Mouse (Mus musculus) embryonic facial prominence, embryonic 11.5 days (tissue): ENCODE measurements around the gene Lgals12. TPM values are rescaled to one million over a fixed set of nuclear protein-coding genes. Genes with fewer than 3 reads are reported as not detected.

Source experiments
- ATAC-seq: fragments of 200-750 bp; cut with Nextera tagmentation; replicated peaks from 2 replicates; pipeline ENCODE4 v1.8.0; 2017; ENCODE audit warnings: low read depth; ENCODE audit not compliant: insufficient number of reproducible peaks, low FRiP score, low TSS enrichment
- DNase-seq: peaks from one replicate; pipeline ENCODE4 v3.0.0-alpha.2; 2015; ENCODE audit warnings: low spot score
- H3K27ac ChIP-seq: fragments of 300-500 bp; sonication (generic); replicated peaks from 2 replicates; pipeline ENCODE4 v1.5.1; 2014; ENCODE audit warnings: mild to moderate bottlenecking, low read depth, low read length, control low read depth
- H3K27me3 ChIP-seq: fragments of 300-500 bp; sonication (generic); 2 replicates; pipeline ENCODE4 v1.6.1; 2014; ENCODE audit warnings: mild to moderate bottlenecking, low read length, moderate library complexity, mixed read lengths; ENCODE audit not compliant: control insufficient read depth, insufficient read depth
- H3K36me3 ChIP-seq: fragments of 300-500 bp; sonication (generic); replicated peaks from 2 replicates; pipeline ENCODE4 v1.6.1; 2014; ENCODE audit warnings: low read depth, mild to moderate bottlenecking, low read length, moderate library complexity, mixed read lengths; ENCODE audit not compliant: control insufficient read depth, insufficient read depth
- H3K4me1 ChIP-seq: fragments of 300-500 bp; sonication (generic); 2 replicates; pipeline ENCODE4 v1.6.1; 2014; ENCODE audit warnings: low read length, mixed read lengths; ENCODE audit not compliant: control insufficient read depth, insufficient read depth
- H3K4me2 ChIP-seq: fragments of 300-500 bp; sonication (generic); 2 replicates; pipeline ENCODE4 v1.6.1; 2014; ENCODE audit warnings: low read depth, mild to moderate bottlenecking, control low read depth, low read length, moderate library complexity
- H3K4me3 ChIP-seq: fragments of 300-500 bp; sonication (generic); 2 replicates; pipeline ENCODE4 v1.5.1; 2014; ENCODE audit warnings: low read depth, low read length, control low read depth
- H3K9ac ChIP-seq: fragments of 300-500 bp; sonication (generic); replicated peaks from 2 replicates; pipeline ENCODE4 v1.6.1; 2014; ENCODE audit warnings: mild to moderate bottlenecking, control low read depth, low read length
- H3K9me3 ChIP-seq: fragments of 300-500 bp; sonication (generic); replicated peaks from 2 replicates; pipeline ENCODE4 v1.6.1; 2016; ENCODE audit warnings: mild to moderate bottlenecking, low read length, inconsistent platforms, mixed read lengths; ENCODE audit not compliant: control insufficient read depth
- WGBS: fragments of 180-500 bp; shearing (Covaris S2); extraction: QIAGEN DNeasy Blood & Tissue Kit; methylation state at CpG from one replicate; pipeline ENCODE4 v1.1.7; 2014; 5-methylcytosine and 5-hydroxymethylcytosine counted together
- polyA plus RNA-seq: library from polyadenylated mRNA; unstranded; fragments of >200 nt; fragmentation: Nextera tagmentation; extraction: Ambion mirVana; gene quantifications from 2 replicates; pipeline ENCODE4 v1.2.1, GENCODE M21; 2014

Lgals12 gene
- polyA plus RNA-seq, 1 experiment from 2014 or later: 0.18 TPM

DNA sequence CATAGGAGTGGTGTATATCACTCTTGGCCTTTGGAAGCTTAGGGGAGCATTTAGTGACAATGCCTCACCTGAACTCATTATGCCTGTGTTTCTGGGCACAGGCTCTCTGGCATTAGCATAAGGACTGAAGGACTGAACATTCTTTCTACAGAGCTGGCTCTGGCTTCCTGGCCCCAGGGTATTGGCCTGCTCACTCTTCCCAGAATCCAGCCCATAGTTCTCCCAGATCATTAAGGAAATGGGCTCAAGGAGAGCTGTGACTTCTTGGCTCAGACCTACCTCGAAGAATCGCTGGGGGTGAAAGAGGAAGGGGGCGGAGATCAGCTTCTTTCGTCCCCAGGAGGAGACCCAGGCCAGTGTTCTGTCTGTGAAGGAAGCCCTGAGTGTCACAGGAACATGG lies 8.5 kb downstream of the Lgals12 start:
- Histone ChIP-seq H3K4me1 (no peaks in the 10 kb centered on the region), H3K36me3 (no peaks in the 10 kb centered on the region), H3K4me3 (no peak overlapping the region), H3K9me3 (no peaks in the 10 kb centered on the region), H3K27ac (no peak overlapping the region), H3K27me3 (no peaks in the 10 kb centered on the region), H3K9ac (no peak overlapping the region), H3K4me2 (no peak overlapping the region)
- no peak for ATAC-seq
- DNase-seq: no peak
- 47% methylated on average over 4 of the region's 4 CpGs for WGBS

DNA sequence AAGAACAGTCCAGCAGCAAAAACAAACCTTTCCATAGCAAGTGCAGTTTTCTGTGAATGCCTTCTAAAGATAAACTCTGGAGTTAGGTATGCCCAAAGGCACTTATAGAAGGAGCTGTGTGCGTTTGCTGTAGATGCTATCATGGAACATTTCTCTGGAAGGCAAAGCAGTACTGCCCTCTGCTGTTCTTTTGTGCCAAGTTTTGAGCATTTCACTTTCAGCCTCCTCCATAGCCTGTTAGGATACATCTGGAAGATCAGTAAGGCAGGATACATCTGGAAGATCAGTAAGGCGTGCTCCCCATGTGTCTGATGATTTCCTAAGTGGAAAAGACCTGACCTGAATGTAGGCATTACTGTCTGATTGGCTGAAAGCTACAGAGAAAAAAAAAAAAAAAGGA lies 11.5 kb downstream of the Lgals12 start:
- H3K9me3 ChIP-seq: no peaks in the 10 kb centered on the region
- H3K4me3 ChIP-seq: no peak overlapping the region
- H3K4me1 ChIP-seq: no peaks in the 10 kb centered on the region
- no peak overlapping the region for H3K27ac ChIP-seq
- H3K27me3 ChIP-seq: no peaks in the 10 kb centered on the region
- no peaks in the 10 kb centered on the region for H3K36me3 ChIP-seq
- DNase-seq (peak; percentile 78), ATAC-seq (no peak)
- H3K9ac ChIP-seq: no peak overlapping the region
- 19% methylated on average over 2 of the region's 2 CpGs for WGBS
- no peak overlapping the region for H3K4me2 ChIP-seq

DNA sequence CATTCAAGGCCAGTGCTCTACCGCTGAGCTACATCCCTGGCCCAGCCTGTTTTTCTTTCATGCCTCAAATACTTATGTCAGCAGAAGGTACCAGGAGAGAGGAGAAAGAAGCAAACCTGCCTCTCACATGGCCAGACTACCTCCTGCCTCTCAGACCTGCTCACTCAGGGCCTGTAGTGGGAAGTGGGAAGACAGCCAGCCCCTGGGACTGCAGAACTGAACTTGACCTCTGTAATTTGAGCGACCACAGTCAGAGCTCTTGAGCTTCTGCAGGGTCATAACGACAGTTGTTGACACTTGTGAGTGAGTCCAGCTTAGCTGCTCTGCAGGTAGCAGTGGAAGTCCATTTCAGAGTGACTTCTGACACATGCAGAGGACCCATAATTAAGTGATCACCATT lies 15.0 kb downstream of the Lgals12 start:
- ATAC-seq (no peak), DNase-seq (no peak)
- Histone ChIP-seq H3K4me2 (no peak overlapping the region), H3K27ac (no peak overlapping the region), H3K9me3 (no peaks in the 10 kb centered on the region), H3K36me3 (no peaks in the 10 kb centered on the region), H3K27me3 (no peaks in the 10 kb centered on the region), H3K4me1 (no peaks in the 10 kb centered on the region), H3K4me3 (no peak overlapping the region), H3K9ac (no peak overlapping the region)
- 44% methylated on average over 3 of the region's 3 CpGs for WGBS

DNA sequence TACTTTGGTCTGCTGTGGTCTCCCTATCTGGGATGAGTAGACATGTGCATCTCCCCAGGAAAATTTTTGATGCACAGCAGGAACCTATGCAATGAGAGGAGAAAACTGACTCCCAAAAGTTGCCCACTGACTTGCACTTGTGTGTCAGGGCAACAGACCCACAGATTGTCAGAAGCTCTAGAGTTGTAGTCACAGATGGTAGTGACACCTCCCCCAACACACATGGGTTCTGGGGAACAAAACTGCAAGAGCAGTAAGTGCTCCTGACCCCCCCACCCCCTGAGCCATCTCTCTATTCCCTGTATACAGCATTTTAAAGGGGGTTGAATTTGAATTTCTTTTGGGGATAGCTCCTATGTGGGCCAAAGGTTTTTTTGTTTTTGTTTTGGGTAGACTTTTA lies 16.2 kb downstream of the Lgals12 start:
- H3K4me1 ChIP-seq: no peaks in the 10 kb centered on the region
- H3K27me3 ChIP-seq: no peaks in the 10 kb centered on the region
- no peak overlapping the region for H3K4me2 ChIP-seq
- H3K36me3 ChIP-seq: no peaks in the 10 kb centered on the region
- no peak overlapping the region for H3K27ac ChIP-seq
- H3K9me3 ChIP-seq: no peaks in the 10 kb centered on the region
- no peak for ATAC-seq
- no peak overlapping the region for H3K9ac ChIP-seq
- no peak for DNase-seq
- H3K4me3 ChIP-seq: no peak overlapping the region

GRCm38 (mm10) chr19:7585764-7586163 lies 21.2 kb downstream of the Lgals12 start:
- Histone ChIP-seq H3K9me3 (no peaks in the 10 kb centered on the region), H3K4me2 (no peak overlapping the region), H3K9ac (no peak overlapping the region), H3K27me3 (no peaks in the 10 kb centered on the region), H3K27ac (no peak overlapping the region), H3K4me3 (no peak overlapping the region), H3K4me1 (no peaks in the 10 kb centered on the region), H3K36me3 (no peaks in the 10 kb centered on the region)
- DNase-seq (no peak), ATAC-seq (no peak)
- 93% methylated on average over 6 of the region's 6 CpGs for WGBS

GRCm38 (mm10) chr19:7585279-7585678 lies 21.7 kb downstream of the Lgals12 start:
- Histone ChIP-seq H3K36me3 (no peaks in the 10 kb centered on the region), H3K4me2 (no peak overlapping the region), H3K4me1 (no peaks in the 10 kb centered on the region), H3K9me3 (no peaks in the 10 kb centered on the region), H3K27me3 (no peaks in the 10 kb centered on the region), H3K9ac (no peak overlapping the region), H3K27ac (no peak overlapping the region), H3K4me3 (no peak overlapping the region)
- no peak for ATAC-seq
- DNase-seq: no peak
- WGBS: 85% methylated on average over 8 of the region's 8 CpGs

DNA sequence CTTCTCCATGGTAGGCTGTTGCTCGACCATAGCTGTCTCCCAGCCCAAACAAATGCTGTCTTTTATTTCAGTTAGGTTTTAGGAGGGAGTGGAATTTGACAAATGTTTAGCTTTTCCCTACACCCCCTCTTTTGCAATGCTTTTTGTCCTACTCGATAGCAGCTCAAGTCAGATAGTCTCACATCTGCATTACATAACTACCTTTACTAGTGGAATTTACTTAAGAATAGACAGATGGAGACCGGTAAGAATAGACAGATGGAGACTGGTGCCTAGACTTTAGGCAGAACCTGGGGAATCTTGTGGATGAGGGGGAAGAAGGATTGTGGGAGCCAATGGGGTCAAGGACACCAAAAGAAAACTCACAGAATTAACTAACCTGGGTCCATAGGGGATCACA lies 23.4 kb downstream of the Lgals12 start:
- WGBS: 76% methylated on average over 3 of the region's 3 CpGs
- ATAC-seq: no peak
- no peak overlapping the region for H3K9ac ChIP-seq

GRCm38 (mm10) chr19:7583101-7583500 lies 23.9 kb downstream of the Lgals12 start:
- no peak overlapping the region for H3K4me3 ChIP-seq
- H3K27ac ChIP-seq: no peak overlapping the region
- H3K36me3 ChIP-seq: no peaks in the 10 kb centered on the region
- no peak overlapping the region for H3K9ac ChIP-seq
- 53% methylated on average over 7 of the region's 7 CpGs for WGBS
- no peaks in the 10 kb centered on the region for H3K9me3 ChIP-seq
- no peak overlapping the region for H3K4me2 ChIP-seq
- peak; percentile 49 for DNase-seq
- no peaks in the 10 kb centered on the region for H3K4me1 ChIP-seq
- no peak for ATAC-seq
- H3K27me3 ChIP-seq: no peaks in the 10 kb centered on the region

More for the DNA sequence above, 23.4 kb downstream of the Lgals12 start:
- no peaks in the 10 kb centered on the region for H3K4me1 ChIP-seq
- no peak overlapping the region for H3K27ac ChIP-seq
- no peak overlapping the region for H3K4me3 ChIP-seq
- no peaks in the 10 kb centered on the region for H3K27me3 ChIP-seq
- no peaks in the 10 kb centered on the region for H3K9me3 ChIP-seq
- no peak for DNase-seq
- no peaks in the 10 kb centered on the region for H3K36me3 ChIP-seq
- H3K4me2 ChIP-seq: no peak overlapping the region
